Mouse (Mus musculus) mesoderm, embryonic 11.5 days (tissue): ENCODE results near the gene Hoxc10.

ENCODE experiments used
- DNase-seq: peaks from one replicate; pipeline ENCODE4 v3.0.0-alpha.2; 2012; ENCODE audit warnings: low read depth, low spot score

Hoxc10 gene

GRCm38 (mm10) chr15:102943468-102943813 lies 23.2 kb upstream of the Hoxc10 start:
- no peak for DNase-seq

- DNase-seq, result no peak
These were observed 21.2 kb upstream of the Hoxc10 start for GRCm38 (mm10) chr15:102945185-102946077.

GRCm38 (mm10) chr15:102947276-102947675 lies 19.3 kb upstream of the Hoxc10 start:
- no peak for DNase-seq

GRCm38 (mm10) chr15:102948842-102949241 lies 17.8 kb upstream of the Hoxc10 start:
- DNase-seq, result no peak

- no peak for DNase-seq
These were observed 16.9 kb upstream of the Hoxc10 start for GRCm38 (mm10) chr15:102949696-102950095.

GRCm38 (mm10) chr15:102950877-102951276 lies 15.7 kb upstream of the Hoxc10 start:
- no peak for DNase-seq

GRCm38 (mm10) chr15:102953561-102953960 lies 13.0 kb upstream of the Hoxc10 start:
- no peak for DNase-seq

GRCm38 (mm10) chr15:102954192-102955006 lies 12.2 kb upstream of the Hoxc10 start, which contains the start of gene Hoxc11:
Gene Hoxc11, plus strand, starts transcription at chr15:102954427.
- peak; percentile 41 for DNase-seq

- no peak for DNase-seq
These were observed 11.6 kb upstream of the Hoxc10 start for GRCm38 (mm10) chr15:102955007-102955382.

- DNase-seq, result no peak
These were observed 10.6 kb upstream of the Hoxc10 start for GRCm38 (mm10) chr15:102955833-102956640.

GRCm38 (mm10) chr15:102956906-102957305 lies 9.7 kb upstream of the Hoxc10 start:
- no peak for DNase-seq

- DNase-seq, result no peak
These were observed 6.9 kb upstream of the Hoxc10 start for GRCm38 (mm10) chr15:102959663-102960191.

- DNase-seq, result no peak
These were observed 4.9 kb upstream of the Hoxc10 start for GRCm38 (mm10) chr15:102961728-102962127.

- no peak for DNase-seq
These were observed 4.1 kb upstream of the Hoxc10 start for GRCm38 (mm10) chr15:102962492-102962891.

- no peak for DNase-seq
These were observed 3.3 kb upstream of the Hoxc10 start for GRCm38 (mm10) chr15:102963259-102963658.

GRCm38 (mm10) chr15:102963671-102964640 lies 2.6 kb upstream of the Hoxc10 start:
- no peak for DNase-seq

GRCm38 (mm10) chr15:102965003-102965891 lies 1.3 kb upstream of the Hoxc10 start:
- DNase-seq, result no peak

- DNase-seq, result peak; percentile 97
These were observed 462 bp upstream of the Hoxc10 start for GRCm38 (mm10) chr15:102965892-102966775.

GRCm38 (mm10) chr15:102967312-102967510 lies 615 bp downstream of the Hoxc10 start, which contains the start of gene Hoxc5:
Gene Hoxc5, plus strand, starts transcription at chr15:102967443.
- no peak for DNase-seq
